Mouse (Mus musculus) ES-Bruce4 (cell line): Measurements from ENCODE around the gene Mki67.

ENCODE experiments used
- CTCF ChIP-seq: IDR thresholded peaks from one replicate; pipeline ENCODE4 v1.8.1; 2011; ENCODE audit warnings: low read depth, low read length
- EP300 ChIP-seq: IDR thresholded peaks from 2 replicates; pipeline ENCODE4 v1.6.1; 2011; ENCODE audit warnings: low read depth, low read length; ENCODE audit not compliant: insufficient read depth
- POLR2A ChIP-seq: IDR thresholded peaks from one replicate; pipeline ENCODE4 v1.8.1; 2011; ENCODE audit warnings: low read length; ENCODE audit not compliant: insufficient read depth

DNA sequence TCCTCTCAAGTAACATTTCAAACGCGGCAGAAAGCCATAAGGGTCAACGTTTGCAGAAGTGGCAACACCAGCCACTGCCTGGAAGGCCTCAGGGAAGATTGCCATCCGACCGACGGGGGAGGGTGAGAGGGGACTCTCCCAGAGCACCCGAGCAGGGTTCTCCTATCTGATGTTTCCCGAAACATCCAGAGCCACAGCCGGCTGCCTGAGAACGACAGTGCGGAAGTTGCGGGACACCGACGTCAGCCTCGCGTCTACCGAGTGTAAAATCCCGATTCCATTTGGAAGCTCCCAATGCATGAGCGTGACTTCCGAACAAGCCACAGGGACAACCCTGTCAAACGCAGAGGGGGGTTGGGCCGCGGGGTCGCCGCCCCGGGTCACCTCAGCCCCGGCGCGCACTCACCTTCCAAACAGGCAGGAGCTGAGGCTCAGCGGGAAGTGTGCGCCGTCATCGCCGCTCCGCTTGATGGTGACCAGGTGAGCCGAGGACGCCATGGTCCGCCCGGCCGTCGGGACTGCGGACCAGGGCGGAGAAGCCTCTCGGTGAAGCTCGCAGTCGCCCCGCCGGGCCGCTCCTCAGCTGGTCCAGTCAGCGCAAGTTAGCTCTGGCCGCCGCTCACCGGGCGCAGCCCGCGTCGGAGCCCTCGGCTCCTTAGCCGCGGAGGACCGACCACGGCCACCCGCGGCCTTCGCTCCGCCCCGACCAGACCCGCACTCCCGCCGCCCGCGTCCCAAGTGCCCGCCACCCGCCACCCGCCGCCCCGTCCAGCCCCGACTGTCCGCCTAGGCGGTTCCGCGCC lies at the start of gene Mki67:
- no peak for TF ChIP-seq CTCF
- no peak for TF ChIP-seq EP300
- TF ChIP-seq POLR2A = no peak
